Mouse (Mus musculus): ENCODE data around the gene Prrg2. TPM values are rescaled to one million over a fixed set of nuclear protein-coding genes. Genes with fewer than 3 reads are reported as not detected.

The Prrg2 gene
- polyA plus RNA-seq, 1 experiment from 2014 or later: 7.1 TPM

DNA sequence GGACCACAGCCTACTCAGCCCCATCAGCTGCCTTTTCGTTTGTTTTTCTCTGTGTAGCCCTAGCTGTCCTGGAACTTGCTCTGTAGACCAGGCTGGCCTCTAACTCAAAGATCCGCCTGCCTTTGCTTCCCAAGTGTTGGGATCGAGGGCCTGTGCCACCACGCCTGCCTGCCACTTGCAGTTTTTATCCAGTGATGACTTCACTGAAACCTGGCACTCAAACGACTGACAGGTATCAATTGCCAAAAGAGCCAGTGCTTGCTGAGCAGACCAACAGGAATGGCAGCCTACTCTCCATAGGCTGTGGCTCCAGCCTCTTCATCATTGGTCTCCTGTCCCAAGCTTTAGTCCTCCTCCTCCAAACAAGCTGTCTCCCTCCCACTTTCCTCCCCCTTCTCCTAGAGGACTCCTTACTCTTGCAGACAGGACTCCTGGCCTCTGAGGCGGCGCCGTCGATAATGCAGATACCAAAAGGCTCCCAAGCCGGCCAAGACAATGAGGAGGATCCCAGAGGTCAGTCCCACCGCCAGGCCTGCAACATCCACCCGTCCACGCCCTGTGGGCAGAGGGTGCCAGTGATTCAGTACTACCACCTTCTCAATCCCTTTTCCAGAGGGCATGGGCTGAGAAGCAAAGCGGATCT is 6.0 kb downstream of the Prrg2 start:
- H3K36me3 ChIP-seq: no peaks in the 10 kb centered on the region
- peaks cover 44% of the 10 kb centered on the region for H3K4me1 ChIP-seq (replicated peaks)
- no peaks in the 10 kb centered on the region for H3K9me3 ChIP-seq (replicated peaks)
- DNase-seq: no peak
- H3K4me2 ChIP-seq: no peak overlapping the region
- whole genome bisulfite sequencing (ENCODE audit: insufficient replicate concordance): 71% methylated on average over 14 of the region's 14 CpGs
- no peak overlapping the region for H3K9ac ChIP-seq
- H3K27ac ChIP-seq: no peak overlapping the region; the same call in 1 of the 2 replicates
- H3K4me3 ChIP-seq (replicated peaks): no peak overlapping the region
- no peaks in the 10 kb centered on the region for H3K27me3 ChIP-seq
- ATAC-seq (ENCODE audit: low read depth): no peak

GRCm38 (mm10) chr7:45053931-45054510 is 8.5 kb downstream of the Prrg2 start:
- H3K27me3 ChIP-seq: no peaks in the 10 kb centered on the region
- ATAC-seq (ENCODE audit: low read depth) (peak; percentile 92), DNase-seq (peak; percentile 96)
- H3K27ac ChIP-seq: peak overlapping the region; percentile 95
- H3K36me3 ChIP-seq: peaks cover 13% of the 10 kb centered on the region
- peak overlapping the region; percentile 99 for H3K4me2 ChIP-seq
- H3K9me3 ChIP-seq (replicated peaks): no peaks in the 10 kb centered on the region
- peaks cover 39% of the 10 kb centered on the region for H3K4me1 ChIP-seq (replicated peaks)
- under 1% methylated on average over 33 of the region's 33 CpGs for WGBS (ENCODE audit: insufficient replicate concordance)
- peak overlapping the region; percentile 77 for H3K4me3 ChIP-seq (replicated peaks)
- H3K9ac ChIP-seq: peak overlapping the region; percentile 87

DNA sequence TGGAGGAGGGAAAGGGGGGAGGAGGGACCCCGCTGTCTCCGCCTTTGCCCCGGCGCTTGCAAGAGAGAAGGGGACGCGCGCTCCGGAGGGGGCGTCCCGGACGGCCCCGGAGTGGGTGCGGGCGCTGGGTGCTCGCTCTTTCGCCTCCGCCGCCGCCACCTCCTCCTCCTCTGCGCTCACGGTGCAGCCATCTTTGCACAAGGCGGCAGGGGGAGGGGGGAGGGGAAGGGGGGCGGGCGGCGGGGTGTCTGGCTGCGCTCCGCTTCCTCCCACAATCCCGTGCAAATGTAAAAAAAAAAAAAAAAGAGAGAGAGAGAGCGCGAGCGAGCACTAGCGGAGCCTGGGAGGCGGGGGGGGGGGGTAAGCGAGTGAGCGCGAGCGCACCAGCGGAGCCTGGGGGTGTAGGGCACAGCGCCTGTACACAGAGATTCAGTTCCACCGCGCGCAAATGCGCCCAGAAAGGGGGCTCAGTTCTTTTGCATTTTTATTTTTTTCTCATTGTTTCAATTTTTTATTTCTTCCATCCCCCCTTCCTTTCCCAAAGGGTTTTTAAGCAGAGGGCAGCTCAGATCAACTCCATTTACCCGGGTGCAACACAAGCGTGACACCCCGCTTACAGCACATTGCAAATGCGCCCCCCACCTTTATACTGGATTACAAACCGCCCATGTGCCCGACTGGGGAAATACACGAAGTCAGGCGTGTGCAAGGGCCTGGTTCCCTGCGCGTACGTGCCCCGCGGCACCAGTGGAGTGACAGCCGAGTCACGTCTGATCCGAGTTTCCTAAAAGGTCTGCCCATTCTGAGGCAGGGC is 9.2 kb downstream of the Prrg2 start:
- ATAC-seq (ENCODE audit: low read depth): peak; percentile 41
- H3K9me3 ChIP-seq (replicated peaks): no peaks in the 10 kb centered on the region
- peak overlapping the region; percentile 99 for H3K4me2 ChIP-seq
- WGBS (ENCODE audit: insufficient replicate concordance): under 1% methylated on average over 25 of the region's 59 CpGs
- H3K4me3 ChIP-seq (replicated peaks): peak overlapping the region; percentile 77
- peak; percentile 62 for DNase-seq
- H3K27ac ChIP-seq: peak overlapping the region; percentile 95
- H3K36me3 ChIP-seq: peaks cover 20% of the 10 kb centered on the region
- no peaks in the 10 kb centered on the region for H3K27me3 ChIP-seq
- H3K9ac ChIP-seq: peak overlapping the region; percentile 87
- H3K4me1 ChIP-seq (replicated peaks): peaks cover 39% of the 10 kb centered on the region

- Histone ChIP-seq H3K4me1 (replicated peaks) (peaks cover 39% of the 10 kb centered on the region), H3K36me3 (peaks cover 25% of the 10 kb centered on the region), H3K9ac (peak within 1 kb of the TSS; percentile 87), H3K4me2 (peak within 1 kb of the TSS; percentile 99), H3K27me3 (no peaks in the 10 kb centered on the region), H3K4me3 (replicated peaks) (peak within 1 kb of the TSS; percentile 77), H3K27ac (peak within 1 kb of the TSS; percentile 95), H3K9me3 (replicated peaks) (no peaks in the 10 kb centered on the region)
- WGBS (ENCODE audit: insufficient replicate concordance): 0% methylated on average over 8 of the region's 18 CpGs
- DNase-seq (no peak), ATAC-seq (ENCODE audit: low read depth) (peak; percentile 6)
These were observed 9.7 kb downstream of the Prrg2 start, which contains the start of gene Prr12 for GRCm38 (mm10) chr7:45052862-45053116. TSS of gene Prr12 (minus strand) at chr7:45052881.

GRCm38 (mm10) chr7:45052181-45052861 is 10.2 kb downstream of the Prrg2 start:
- Histone ChIP-seq H3K9me3 (replicated peaks) (no peaks in the 10 kb centered on the region), H3K27ac (peak overlapping the region; percentile 95), H3K4me1 (replicated peaks) (peaks cover 39% of the 10 kb centered on the region), H3K27me3 (no peaks in the 10 kb centered on the region), H3K4me3 (replicated peaks) (peak overlapping the region; percentile 77), H3K36me3 (peaks cover 30% of the 10 kb centered on the region), H3K4me2 (peak overlapping the region; percentile 99), H3K9ac (peak overlapping the region; percentile 87)
- ATAC-seq (ENCODE audit: low read depth) (no peak), DNase-seq (no peak)
- under 1% methylated on average over 38 of the region's 38 CpGs for WGBS (ENCODE audit: insufficient replicate concordance)

DNA sequence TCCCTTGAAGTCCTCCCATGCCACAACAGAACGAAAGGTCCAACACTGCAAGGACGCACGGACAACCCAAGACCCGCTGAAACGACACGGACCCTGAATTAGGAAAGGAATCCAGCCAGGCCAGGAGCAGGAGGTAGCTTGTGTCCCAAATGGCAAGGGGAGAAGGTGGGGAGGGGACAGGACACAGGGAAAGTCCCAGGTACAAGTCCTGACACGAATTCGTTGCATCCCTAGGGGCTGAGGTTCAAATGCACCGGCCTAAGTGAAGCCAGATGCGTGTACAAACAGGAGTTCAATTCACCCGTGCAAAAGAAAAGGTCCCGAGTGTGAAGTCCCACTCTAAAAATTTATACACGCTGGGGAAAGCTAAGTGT is 10.9 kb downstream of the Prrg2 start:
- peak overlapping the region; percentile 77 for H3K4me3 ChIP-seq (replicated peaks)
- H3K27ac ChIP-seq: peak overlapping the region; percentile 95
- peaks cover 37% of the 10 kb centered on the region for H3K36me3 ChIP-seq
- H3K27me3 ChIP-seq: no peaks in the 10 kb centered on the region
- ATAC-seq (ENCODE audit: low read depth): no peak
- H3K9me3 ChIP-seq (replicated peaks): no peaks in the 10 kb centered on the region
- H3K4me2 ChIP-seq: peak overlapping the region; percentile 99
- H3K4me1 ChIP-seq (replicated peaks): peaks cover 39% of the 10 kb centered on the region
- 11% methylated on average over 13 of the region's 13 CpGs for WGBS (ENCODE audit: insufficient replicate concordance)
- no peak for DNase-seq
- peak overlapping the region; percentile 87 for H3K9ac ChIP-seq

DNA sequence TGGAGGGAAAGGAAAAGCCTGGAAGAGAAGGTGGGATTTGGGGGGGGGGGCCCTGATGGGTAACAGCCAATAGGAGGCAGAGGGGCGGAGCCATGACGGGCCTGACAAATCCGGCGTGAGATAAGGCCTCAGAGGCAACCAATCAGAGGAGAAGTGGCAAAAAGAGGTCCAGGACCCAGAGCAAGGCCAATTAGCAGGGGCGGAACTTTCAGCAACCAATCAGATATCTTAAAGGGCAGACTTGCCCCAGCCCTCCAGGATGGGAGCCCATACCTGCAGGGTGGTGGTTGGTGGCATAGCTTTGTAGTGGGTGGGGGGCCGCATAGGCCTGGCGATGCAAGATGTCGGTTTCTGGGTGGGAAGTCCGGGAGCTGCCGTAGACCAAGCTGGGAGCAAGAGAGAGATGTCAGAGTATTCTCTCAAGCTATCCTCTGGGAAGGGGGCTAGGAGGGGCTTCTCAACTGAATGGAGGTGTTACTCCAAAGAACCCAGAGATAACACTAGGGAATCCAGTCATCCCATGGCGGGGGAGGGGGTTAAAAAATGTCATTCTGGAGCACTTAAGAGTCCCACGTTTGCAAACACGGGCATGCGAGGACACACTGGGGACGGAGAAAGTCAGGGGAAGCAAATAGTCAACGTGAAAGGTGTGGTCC is 11.4 kb downstream of the Prrg2 start:
- Histone ChIP-seq H3K4me1 (replicated peaks) (peaks cover 39% of the 10 kb centered on the region), H3K36me3 (peaks cover 43% of the 10 kb centered on the region), H3K9me3 (replicated peaks) (no peaks in the 10 kb centered on the region), H3K27ac (0 out of 2 replicates have a peak overlapping the region, but pooled peaks have one; percentile 95), H3K27me3 (no peaks in the 10 kb centered on the region), H3K4me2 (peak overlapping the region; percentile 99), H3K4me3 (replicated peaks) (peak overlapping the region; percentile 77), H3K9ac (peak overlapping the region; percentile 87)
- 24% methylated on average over 16 of the region's 16 CpGs for WGBS (ENCODE audit: insufficient replicate concordance)
- DNase-seq: peak; percentile 63
- ATAC-seq (ENCODE audit: low read depth): peak; percentile 5; the same call in 1 of the 2 replicates

DNA sequence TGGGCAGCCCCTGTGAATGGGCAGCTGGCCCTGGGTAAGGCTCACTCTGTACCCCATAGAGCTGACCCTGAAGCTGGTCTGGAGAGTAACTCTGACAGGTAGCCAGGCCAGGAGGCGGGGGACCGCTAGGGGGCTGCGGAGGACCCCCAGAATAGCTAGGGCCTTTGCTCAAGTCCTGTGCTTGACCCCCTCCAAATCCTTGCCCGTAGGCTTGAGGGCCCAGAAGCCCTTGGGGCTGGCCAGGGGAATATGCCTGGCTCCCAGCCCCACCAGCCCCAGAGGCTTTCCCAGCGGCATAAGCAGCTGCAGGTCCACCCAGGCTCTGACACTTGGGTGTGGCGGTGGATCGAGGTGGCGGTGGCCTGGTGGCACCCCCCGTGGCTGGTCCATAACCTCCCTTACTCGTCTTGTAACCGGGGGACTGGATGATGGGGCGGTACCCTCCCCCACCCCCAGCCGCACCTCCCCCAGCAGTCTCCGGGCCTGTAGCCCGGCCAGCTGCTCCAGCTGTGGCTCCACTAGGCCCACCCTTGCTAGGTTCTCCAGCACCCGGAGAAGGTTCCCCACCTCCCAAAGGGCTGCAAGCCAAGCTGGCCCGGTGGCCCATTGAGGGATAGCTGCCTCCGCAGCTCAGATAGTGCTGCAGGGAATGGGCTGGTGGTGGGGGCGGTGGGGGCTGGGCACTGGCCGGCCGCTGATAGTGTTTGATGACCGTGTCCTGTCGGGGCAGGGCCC is 13.4 kb downstream of the Prrg2 start:
- Histone ChIP-seq H3K27ac (no peak overlapping the region), H3K4me1 (replicated peaks) (peaks cover 32% of the 10 kb centered on the region), H3K9ac (no peak overlapping the region), H3K9me3 (replicated peaks) (no peaks in the 10 kb centered on the region), H3K36me3 (peaks cover 61% of the 10 kb centered on the region), H3K4me3 (replicated peaks) (no peak overlapping the region), H3K4me2 (no peak overlapping the region), H3K27me3 (no peaks in the 10 kb centered on the region)
- no peak for DNase-seq
- ATAC-seq (ENCODE audit: low read depth): no peak
- 89% methylated on average over 22 of the region's 23 CpGs for WGBS (ENCODE audit: insufficient replicate concordance)

- Histone ChIP-seq H3K9me3 (replicated peaks) (no peaks in the 10 kb centered on the region), H3K4me2 (no peak overlapping the region), H3K9ac (no peak overlapping the region), H3K4me3 (replicated peaks) (no peak overlapping the region), H3K36me3 (peaks cover 69% of the 10 kb centered on the region), H3K4me1 (replicated peaks) (peaks cover 24% of the 10 kb centered on the region), H3K27ac (no peak overlapping the region), H3K27me3 (no peaks in the 10 kb centered on the region)
- DNase-seq (no peak), ATAC-seq (ENCODE audit: low read depth) (no peak)
- 89% methylated on average over 37 of the region's 38 CpGs for WGBS (ENCODE audit: insufficient replicate concordance)
These were observed 14.2 kb downstream of the Prrg2 start for GRCm38 (mm10) chr7:45048001-45048890.

DNA sequence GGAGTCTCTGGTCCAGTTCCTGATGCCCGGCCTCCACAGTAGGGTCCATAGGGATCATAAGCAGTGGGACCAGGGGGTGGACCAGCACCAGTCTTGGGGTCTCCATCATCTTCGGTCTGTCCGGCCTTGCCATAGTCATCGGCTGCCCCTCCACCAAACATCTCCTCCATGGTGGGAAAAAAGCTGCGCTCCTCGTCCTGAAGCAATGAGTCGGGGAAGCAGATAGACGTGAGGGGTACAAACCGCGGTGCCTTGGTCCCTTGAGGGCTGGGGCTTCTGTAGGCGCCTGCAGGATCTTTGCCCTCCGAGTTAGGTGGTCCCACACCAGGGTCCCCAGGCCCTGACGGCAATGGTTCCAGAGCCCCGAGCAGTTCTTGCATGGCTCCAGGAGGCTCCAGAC is 15.0 kb downstream of the Prrg2 start:
- no peak for ATAC-seq (ENCODE audit: low read depth)
- Histone ChIP-seq H3K9ac (no peak overlapping the region), H3K9me3 (replicated peaks) (no peaks in the 10 kb centered on the region), H3K4me1 (replicated peaks) (peaks cover 20% of the 10 kb centered on the region), H3K4me2 (no peak overlapping the region), H3K27me3 (no peaks in the 10 kb centered on the region), H3K27ac (no peak overlapping the region), H3K4me3 (replicated peaks) (no peak overlapping the region), H3K36me3 (peaks cover 77% of the 10 kb centered on the region)
- WGBS (ENCODE audit: insufficient replicate concordance): 88% methylated on average over 14 of the region's 14 CpGs
- DNase-seq: no peak
